Mouse (Mus musculus) urinary bladder, postnatal 4 days (tissue): ENCODE results near the gene Nxt1.

Experiments
- DNase-seq, 2 experiments: peaks; one replicate each; pipeline ENCODE4 v3.0.0; 2021 to 2022; ENCODE audit warnings: low spot score in 2 of 2

Nxt1 gene

GRCm38 (mm10) chr2:148689444-148690140 is 17.2 kb downstream of the Nxt1 start:
- no peak for DNase-seq

- no peak for DNase-seq
Observed at GRCm38 (mm10) chr2:148690291-148690690, 17.9 kb downstream of the Nxt1 start.

- DNase-seq: no peak
Observed at GRCm38 (mm10) chr2:148690781-148691180, 18.4 kb downstream of the Nxt1 start.

GRCm38 (mm10) chr2:148698571-148698970 is 26.2 kb downstream of the Nxt1 start:
- DNase-seq: no peak

GRCm38 (mm10) chr2:148706409-148707201 is 34.2 kb downstream of the Nxt1 start:
- no peak for DNase-seq

- DNase-seq: no peak
Observed at GRCm38 (mm10) chr2:148707202-148707530, 34.8 kb downstream of the Nxt1 start.

- DNase-seq: no peak
Observed at GRCm38 (mm10) chr2:148712326-148712725, 39.9 kb downstream of the Nxt1 start.

GRCm38 (mm10) chr2:148717072-148717471 is 44.7 kb downstream of the Nxt1 start:
- no peak for DNase-seq

- no peak for DNase-seq
Observed at GRCm38 (mm10) chr2:148719271-148719995, 47.0 kb downstream of the Nxt1 start.
